Mouse (Mus musculus) erythroblast, adult 5-6 weeks (primary cell): ENCODE results near the gene Htr3b. TPM values are rescaled to one million over a fixed set of nuclear protein-coding genes. Genes with fewer than 3 reads are reported as not detected.

Experiments used
- ATAC-seq: replicated peaks from 2 replicates; pipeline ENCODE4 v1.8.0; 2016; ENCODE audit warnings: moderate number of reproducible peaks, mild to moderate bottlenecking, moderate TSS enrichment, inconsistent platforms; ENCODE audit not compliant: poor library complexity, low FRiP score, severe bottlenecking
- total RNA-seq, 2 experiments: library from RNA; stranded (forward) in 1 of 2; stranded (reverse) in 1 of 2; fragments of 150-400 nt in 1 of 2; fragments of 200-764, 138-1000 nt in 1 of 2; gene quantifications; 2 replicates each; pipeline versions ENCODE4 v1.2.3 to v1.2.4; 2015 to 2017; ENCODE audit warnings: low replicate concordance in 2 of 2

Gene Htr3b
- total RNA-seq, 2 experiments from 2014 or later: not detected

DNA sequence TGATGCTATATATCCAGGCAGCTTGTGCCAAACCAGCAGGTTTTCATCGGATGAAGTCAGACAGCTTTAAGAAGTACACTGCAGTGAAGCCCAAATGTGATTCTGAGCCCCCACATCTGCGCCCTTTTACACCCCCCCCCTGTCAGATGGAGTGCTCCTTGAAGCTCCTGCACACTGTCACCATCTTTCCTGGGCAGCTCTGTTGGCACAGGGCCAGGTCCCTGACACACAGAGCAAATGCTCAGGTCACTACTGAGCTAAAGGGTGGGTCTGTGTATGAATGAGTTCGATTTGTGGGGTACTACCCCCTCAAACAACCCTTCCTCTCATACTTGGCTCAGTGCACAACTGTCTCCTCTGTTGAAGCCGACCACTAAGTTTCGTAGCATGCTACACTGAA is 35.4 kb downstream of the Htr3b start:
- ATAC-seq: no peak

- ATAC-seq: no peak
These were observed 36.0 kb downstream of the Htr3b start for GRCm38 (mm10) chr9:48928781-48929180.

- ATAC-seq: no peak
These were observed 48.6 kb downstream of the Htr3b start for GRCm38 (mm10) chr9:48916011-48916788.

DNA sequence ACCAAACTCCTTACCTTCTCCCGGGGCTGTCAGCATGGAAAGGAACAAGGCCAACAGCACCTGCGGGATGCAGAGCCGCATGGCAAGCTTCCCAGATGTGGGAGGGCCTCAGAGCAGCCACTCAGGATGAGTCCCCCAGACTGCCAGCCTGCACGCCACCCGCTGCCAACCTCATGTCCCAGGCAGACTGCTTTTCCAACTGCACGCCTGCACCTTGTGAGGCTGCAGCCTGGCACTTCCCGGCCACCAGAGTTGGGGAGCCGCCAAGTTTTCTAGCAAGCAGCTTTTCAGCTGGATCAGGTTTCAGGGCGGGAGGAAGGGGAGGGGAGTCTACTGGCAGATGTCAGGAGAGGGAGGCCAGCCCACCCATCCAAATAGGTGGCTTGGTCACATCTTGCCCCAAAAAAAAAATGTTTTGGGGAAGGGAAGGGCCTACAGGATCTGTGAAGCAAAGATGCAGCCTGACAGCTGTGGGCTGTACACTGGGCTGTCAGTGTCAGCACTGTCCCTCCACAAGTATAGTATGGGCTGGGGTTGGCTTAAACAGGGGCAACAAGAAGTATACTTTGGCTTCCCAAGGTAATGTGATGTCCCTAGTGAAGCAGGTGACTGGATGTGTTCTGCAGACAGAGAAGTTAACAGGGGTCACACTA is 53.8 kb downstream of the Htr3b start, which contains the start of gene Htr3a:
Gene Htr3a (minus strand): TSS at position 215 of the 653 bp plus-strand sequence.
- no peak for ATAC-seq

DNA sequence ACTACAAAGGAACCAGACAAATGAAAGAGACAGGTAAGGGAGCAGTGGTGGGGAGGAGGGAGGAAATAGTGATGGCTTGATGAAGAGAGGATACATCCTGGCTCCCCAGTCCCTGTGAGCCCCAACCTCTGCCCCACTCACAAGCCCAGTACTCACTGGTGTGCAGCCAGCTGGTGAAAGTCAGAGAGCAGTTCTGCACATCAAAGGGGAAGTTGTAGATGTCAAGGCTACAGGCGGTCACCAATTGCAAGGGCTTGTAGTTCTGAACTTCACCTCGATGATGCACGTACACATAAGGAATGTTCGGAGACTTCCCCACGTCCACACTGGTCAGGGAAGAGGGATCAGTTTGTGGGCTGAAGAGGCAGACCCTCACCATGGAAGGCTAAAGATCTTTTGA is 60.4 kb downstream of the Htr3b start:
- no peak for ATAC-seq

DNA sequence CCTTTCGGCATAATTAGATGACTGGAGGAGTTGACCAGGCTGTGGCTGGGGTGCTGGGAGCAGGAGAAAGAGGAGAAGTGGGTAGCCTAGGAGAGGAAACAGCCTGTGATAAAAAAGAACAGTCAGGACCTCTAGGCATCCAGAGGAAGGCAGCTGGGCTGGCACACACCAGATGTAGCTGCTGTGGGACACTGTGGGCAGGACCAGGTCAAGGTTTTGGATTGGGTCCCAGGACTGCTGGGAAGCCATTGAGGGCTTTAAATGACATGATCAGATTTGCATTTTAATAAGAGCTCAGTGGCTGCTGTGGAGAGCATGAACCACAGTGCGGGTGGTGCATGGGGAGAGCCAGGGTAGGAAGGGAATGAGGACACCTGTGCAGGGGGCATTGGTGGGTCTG is 61.0 kb downstream of the Htr3b start:
- no peak for ATAC-seq

DNA sequence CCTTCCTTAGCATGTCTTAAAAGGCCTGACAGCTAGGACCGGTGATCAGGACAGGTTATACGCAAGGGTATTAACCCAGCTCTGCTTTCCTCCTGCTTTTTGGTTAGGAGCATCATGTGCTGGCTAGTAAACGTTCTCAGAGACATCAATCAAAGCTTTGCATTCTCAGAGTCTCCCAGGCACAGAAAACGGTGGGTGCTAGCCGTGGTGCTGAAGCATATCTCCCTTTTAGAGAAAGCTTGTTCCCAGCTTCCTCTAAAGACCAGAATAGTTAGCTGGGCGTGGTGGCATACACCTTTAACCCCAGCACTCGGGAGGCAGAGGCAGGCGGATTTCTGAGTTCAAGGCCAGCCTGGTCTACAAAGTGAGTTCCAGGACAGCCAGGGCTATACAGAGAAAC is 66.2 kb downstream of the Htr3b start:
- no peak for ATAC-seq

DNA sequence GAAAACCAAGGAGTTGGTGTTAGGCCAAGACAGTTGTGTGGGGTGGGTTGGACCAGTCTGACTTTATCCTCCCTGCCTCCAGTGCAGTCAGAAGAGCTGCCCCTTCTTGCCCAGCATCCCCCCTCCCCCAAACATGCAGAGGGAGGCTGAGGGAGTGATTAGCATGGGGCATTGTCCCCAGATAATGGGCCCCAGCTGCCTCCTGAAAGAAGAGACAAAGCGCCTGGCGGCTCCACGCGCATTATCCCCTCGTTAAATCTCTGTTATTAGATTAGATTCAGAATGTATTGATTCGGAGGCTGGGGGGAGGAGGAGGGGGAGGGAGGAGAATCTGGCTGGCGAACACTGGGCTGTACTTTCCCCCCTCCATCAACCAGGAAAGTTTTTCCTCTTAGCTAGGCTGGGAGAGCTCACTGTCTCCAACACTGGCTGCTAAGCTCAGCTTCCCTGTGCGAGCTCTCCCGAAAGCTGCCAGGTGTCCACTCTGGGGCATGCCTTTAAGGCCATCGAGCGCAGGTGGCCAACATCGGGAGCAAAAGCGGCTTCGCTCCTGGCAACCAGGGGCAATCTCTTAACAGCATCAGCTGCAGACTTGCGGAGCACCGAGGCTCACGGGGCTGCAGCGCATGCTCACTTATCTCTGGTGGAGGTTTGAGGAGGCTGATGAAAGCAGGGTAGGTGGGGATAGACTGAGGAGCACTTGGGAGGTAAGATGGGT is 68.8 kb downstream of the Htr3b start:
- no peak for ATAC-seq

- ATAC-seq: no peak
These were observed 70.0 kb downstream of the Htr3b start for GRCm38 (mm10) chr9:48894755-48895154.

DNA sequence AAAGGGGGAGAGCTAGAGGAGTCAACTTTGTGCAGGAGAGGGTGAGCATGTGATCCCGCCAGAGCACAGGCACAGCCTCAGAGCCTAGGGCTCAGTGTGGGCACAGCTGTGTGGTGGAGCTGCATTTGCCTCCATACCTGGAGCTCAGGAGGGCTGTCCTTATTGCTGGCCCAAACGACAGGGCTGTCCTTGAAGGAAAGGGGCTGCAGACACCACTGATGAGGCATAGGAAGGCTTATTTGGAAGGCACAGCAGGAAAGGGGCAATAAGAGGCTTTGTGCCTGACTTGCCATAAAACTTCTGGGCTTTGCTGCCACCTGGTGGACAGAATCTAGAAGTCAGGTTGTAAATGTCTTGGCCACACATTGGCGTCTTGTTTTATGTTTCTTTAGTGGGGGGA is 70.8 kb downstream of the Htr3b start:
- ATAC-seq: peak; percentile 65

DNA sequence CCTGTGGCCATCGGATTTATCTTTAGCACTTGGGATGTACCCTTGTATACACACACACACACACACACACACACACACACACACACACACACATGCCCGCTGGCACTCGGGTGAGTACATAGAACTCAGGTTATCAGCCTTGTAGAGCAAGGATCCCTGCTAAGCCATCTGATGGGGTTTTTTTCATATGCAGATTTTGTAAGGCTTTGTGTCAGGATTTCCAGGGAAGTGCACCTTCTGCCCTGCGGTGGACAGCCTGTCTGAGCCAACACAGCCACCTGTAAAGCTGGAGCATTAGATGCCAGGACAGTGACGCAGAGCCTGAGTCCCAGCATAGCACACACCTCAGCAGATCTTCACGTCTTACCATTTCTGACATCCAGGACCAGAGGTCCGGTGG is 75.7 kb downstream of the Htr3b start:
- ATAC-seq: no peak

Other genes starting within 250 kb of the Htr3b start
- 1.7 and 2.9 TPM in 2 replicates for gene Zbtb16, start 128.8 kb downstream of the Htr3b start, total RNA-seq (2015; ENCODE audit: low replicate concordance)
- 0.77 and 1.8 TPM in 2 replicates for gene Zbtb16, start 128.8 kb downstream of the Htr3b start, total RNA-seq (2017; ENCODE audit: low replicate concordance)
- not detected in 2 replicates for gene Htr3a, start 53.9 kb downstream of the Htr3b start, total RNA-seq (2015; ENCODE audit: low replicate concordance)
- not detected in 2 replicates for gene Htr3a, start 53.9 kb downstream of the Htr3b start, total RNA-seq (2017; ENCODE audit: low replicate concordance)
- gene Usp28, start 20.4 kb upstream of the Htr3b start, total RNA-seq (2015; ENCODE audit: low replicate concordance): 2.5 and 6.3 TPM in 2 replicates
- gene Usp28, start 20.4 kb upstream of the Htr3b start, total RNA-seq (2017; ENCODE audit: low replicate concordance): 3.2 and 4.5 TPM in 2 replicates
- gene Zw10, start 90.6 kb upstream of the Htr3b start, total RNA-seq (2015; ENCODE audit: low replicate concordance): 10.0 and 12.1 TPM in 2 replicates
- 12.8 and 20.6 TPM in 2 replicates for gene Zw10, start 90.6 kb upstream of the Htr3b start, total RNA-seq (2017; ENCODE audit: low replicate concordance)
- not detected in 2 replicates for gene Tmprss5, start 116.3 kb upstream of the Htr3b start, total RNA-seq (2015; ENCODE audit: low replicate concordance)
- 0.42 TPM in 1 of 2 replicates, not detected in the other for gene Tmprss5, start 116.3 kb upstream of the Htr3b start, total RNA-seq (2017; ENCODE audit: low replicate concordance)